ENCODE assay signal across 18 mouse cellular contexts in genomic region chr6:108239056-108239455, GRCm38 (mm10).
"Had no signal": no experiment of that assay in that cellular context is flagged by ENCODE, and none has a peak within 500 bp of the region (broad histone marks: within the 10 kb centered on the region; RNA-seq: fewer than 3 reads in every experiment).

No protein-coding gene starts in this region.

- H3K36me3 ChIP-seq: midbrain, embryonic 10.5 days; midbrain, embryonic 12.5 days; neural tube, embryonic 13.5 days; neural tube, embryonic 15.5 days had no signal

- ATAC-seq: midbrain, embryonic 16.5 days had no signal

- DNase-seq: lung, adult 2 months; lung, postnatal 10 days; lung, postnatal 4 days; midbrain, embryonic 14.5 days; retina, postnatal 1 day; right cerebral cortex, adult 18-20 months; right cerebral cortex, postnatal 25 days; right cerebral cortex, postnatal 4 days; spleen, adult 18-20 months; thymus, adult 18-20 months; thymus, postnatal 14 days; thymus, postnatal 36 days had no signal

- H3K9ac ChIP-seq: midbrain, embryonic 12.5 days; neural tube, embryonic 13.5 days; neural tube, embryonic 15.5 days had no signal

- H3K4me1 ChIP-seq: midbrain, embryonic 12.5 days had no signal

- H3K27ac ChIP-seq: midbrain, embryonic 10.5 days; midbrain, embryonic 12.5 days; neural tube, embryonic 13.5 days; neural tube, embryonic 15.5 days had no signal

- H3K4me2 ChIP-seq: midbrain, embryonic 12.5 days; neural tube, embryonic 13.5 days; neural tube, embryonic 15.5 days had no signal

- H3K27me3 ChIP-seq: midbrain, embryonic 12.5 days; neural tube, embryonic 13.5 days; neural tube, embryonic 15.5 days had no signal

- H3K4me3 ChIP-seq: midbrain, embryonic 10.5 days; midbrain, embryonic 12.5 days; myocyte; neural tube, embryonic 13.5 days; neural tube, embryonic 15.5 days had no signal

- H3K9me3 ChIP-seq: midbrain, embryonic 10.5 days; midbrain, embryonic 12.5 days; neural tube, embryonic 13.5 days; neural tube, embryonic 15.5 days had no signal
